In genomic region chr3:90255194-90255565, GRCm38 (mm10) we compare ENCODE assay signal across 9 mouse cellular contexts. TPM values are rescaled to one million over a fixed set of nuclear protein-coding genes. Genes with fewer than 3 reads are reported as not detected.
DNase-seq lines count a peak whose midpoint lies in the region; ATAC-seq and TF ChIP-seq lines count a peak whose summit lies in the region.
"Had no signal": no experiment of that assay in that cellular context is flagged by ENCODE, and none has a peak within 500 bp of the region (broad histone marks: within the 10 kb centered on the region; RNA-seq: fewer than 3 reads in every experiment).

No protein-coding gene starts in this region.

- TF ChIP-seq POLR2A in ES-Bruce4 (IDR thresholded peaks at IDR 0.05; ENCODE audit: insufficient read depth, low read length), result no peak

- peak overlapping the region; percentile 87 for H3K4me3 ChIP-seq in heart, embryonic 12.5 days
- H3K4me3 ChIP-seq in ES-Bruce4 (ENCODE audit: low read depth, low read length), result peak overlapping the region; percentile 90
- H3K4me3 ChIP-seq in forebrain, embryonic 14.5 days (ENCODE audit: low read depth, low read length), result peak overlapping the region; percentile 96
- peak overlapping the region; percentile 83 for H3K4me3 ChIP-seq in liver, embryonic 16.5 days (ENCODE audit: low read depth, low read length)

- 30% methylated on average over 2 of the region's 2 CpGs for WGBS in heart, embryonic 12.5 days
- 17% methylated on average over 2 of the region's 2 CpGs for whole genome bisulfite sequencing in forebrain, embryonic 14.5 days
- 6% methylated on average over 2 of the region's 2 CpGs for WGBS in liver, embryonic 16.5 days (ENCODE audit: insufficient replicate concordance)

- DNase-seq in heart, postnatal 36 days, result no peak
- DNase-seq in forebrain, embryonic 14.5 days (ENCODE audit: low spot score), result no peak
- no peak for DNase-seq in left cerebral cortex, postnatal 14 days (ENCODE audit: low spot score in 2 of 2)
- no peak for DNase-seq in urinary bladder, postnatal 36 days (ENCODE audit: low spot score in 2 of 2)
- no peak for DNase-seq in adrenal gland, adult 8-10 months
- DNase-seq: gastrocnemius, postnatal 10 days had no signal

- no peaks in the 10 kb centered on the region for H3K9me3 ChIP-seq in heart, embryonic 12.5 days (replicated peaks)
- H3K9me3 ChIP-seq in ES-Bruce4 (replicated peaks; ENCODE audit: control insufficient read depth, insufficient read depth, low read length, poor library complexity, severe bottlenecking), result no peaks in the 10 kb centered on the region
- no peaks in the 10 kb centered on the region for H3K9me3 ChIP-seq in forebrain, embryonic 14.5 days (replicated peaks; ENCODE audit: control insufficient read depth, low read length)
- H3K9me3 ChIP-seq in liver, embryonic 16.5 days (replicated peaks; ENCODE audit: control insufficient read depth, low read length), result no peaks in the 10 kb centered on the region

- peaks cover 51% of the 10 kb centered on the region for H3K36me3 ChIP-seq in heart, embryonic 12.5 days
- peaks cover 23% of the 10 kb centered on the region for H3K36me3 ChIP-seq in ES-Bruce4 (ENCODE audit: control insufficient read depth, insufficient read depth, low read length, poor library complexity, severe bottlenecking)
- peaks cover 42% of the 10 kb centered on the region for H3K36me3 ChIP-seq in forebrain, embryonic 14.5 days (ENCODE audit: control insufficient read depth, insufficient read depth, low read length)
- peaks cover 5% of the 10 kb centered on the region; the same call in 1 of the 2 replicates for H3K36me3 ChIP-seq in liver, embryonic 16.5 days (ENCODE audit: control insufficient read depth, insufficient read depth)

- H3K9ac ChIP-seq in heart, embryonic 12.5 days, result peak overlapping the region; percentile 86
- peak overlapping the region; percentile 73 for H3K9ac ChIP-seq in ES-Bruce4 (ENCODE audit: low read depth, poor library complexity, severe bottlenecking)
- H3K9ac ChIP-seq in forebrain, embryonic 14.5 days (ENCODE audit: low read length), result peak overlapping the region; percentile 96
- peak overlapping the region; percentile 85 for H3K9ac ChIP-seq in liver, embryonic 16.5 days (ENCODE audit: low read depth, low read length)

- intact Hi-C loops in heart, postnatal 36 days (cut with DNase I), result loop anchor here (2.0 to 10.0 kb wide), 2 partner anchors 34 to 1700 kb away; partner anchors contain the start of genes Lamtor2 and Ubqln4
- intact Hi-C loops in left cerebral cortex, postnatal 14 days (cut with DNase I), result no loop called here

- ATAC-seq in heart, embryonic 12.5 days (ENCODE audit: insufficient number of reproducible peaks, low FRiP score), result no peak
- ATAC-seq in forebrain, embryonic 14.5 days, result no peak
- ATAC-seq in liver, embryonic 16.5 days (ENCODE audit: low read depth), result no peak

- TF ChIP-seq EP300 in ES-Bruce4 (IDR thresholded peaks at IDR 0.05; ENCODE audit: insufficient read depth, low read depth, low read length), result no peak

- H3K4me2 ChIP-seq in heart, embryonic 12.5 days, result peak overlapping the region; percentile 85
- H3K4me2 ChIP-seq in forebrain, embryonic 14.5 days (ENCODE audit: low read length), result peak overlapping the region; percentile 73
- peak overlapping the region; percentile 85 for H3K4me2 ChIP-seq in liver, embryonic 16.5 days (ENCODE audit: low read depth, low read length)

- peaks cover 15% of the 10 kb centered on the region for H3K4me1 ChIP-seq in heart, embryonic 12.5 days (replicated peaks)
- no peaks in the 10 kb centered on the region for H3K4me1 ChIP-seq in ES-Bruce4 (ENCODE audit: control insufficient read depth, insufficient read depth, low read length)
- peaks cover 6% of the 10 kb centered on the region for H3K4me1 ChIP-seq in forebrain, embryonic 14.5 days (ENCODE audit: control insufficient read depth, insufficient read depth, low read length)
- peaks cover 7% of the 10 kb centered on the region for H3K4me1 ChIP-seq in liver, embryonic 16.5 days (ENCODE audit: control insufficient read depth, low read depth, low read length)

- no peaks in the 10 kb centered on the region for H3K27me3 ChIP-seq in heart, embryonic 12.5 days (replicated peaks)
- H3K27me3 ChIP-seq in ES-Bruce4 (ENCODE audit: control insufficient read depth, insufficient read depth, low read length, poor library complexity, severe bottlenecking), result no peaks in the 10 kb centered on the region
- H3K27me3 ChIP-seq in forebrain, embryonic 14.5 days (replicated peaks; ENCODE audit: control insufficient read depth, insufficient read depth, low read length), result no peaks in the 10 kb centered on the region
- H3K27me3 ChIP-seq in liver, embryonic 16.5 days (ENCODE audit: control insufficient read depth, insufficient read depth, low read depth, low read length), result no peaks in the 10 kb centered on the region

- TF ChIP-seq CTCF in ES-Bruce4 (IDR thresholded peaks at IDR 0.05; ENCODE audit: low read depth, low read length), result no peak

- no peak overlapping the region for H3K27ac ChIP-seq in heart, embryonic 12.5 days (ENCODE audit: poor library complexity, severe bottlenecking)
- 0 out of 2 replicates have a peak overlapping the region, but pooled peaks have one; percentile 12 for H3K27ac ChIP-seq in ES-Bruce4 (ENCODE audit: insufficient read depth, low read length)
- H3K27ac ChIP-seq in forebrain, embryonic 14.5 days (ENCODE audit: low read depth, low read length), result no peak overlapping the region
- peak overlapping the region; percentile 85 for H3K27ac ChIP-seq in liver, embryonic 16.5 days (ENCODE audit: low read length)

RNA-seq across cellular contexts. Expression of gene Crtc2, which starts 1.2 kb away (rescaled TPM):
- polyA plus RNA-seq in heart, embryonic 12.5 days (2016; fragmentation: Nextera tagmentation; extraction: Ambion mirVana), result 14.6 and 18.7 TPM in 2 replicates
- total RNA-seq in heart, postnatal 36 days (2021), result 10 to 100 TPM; 18.2 to 20.8 TPM
- 32.4 and 34.6 TPM in 2 replicates for polyA plus RNA-seq in ES-Bruce4 (2011; ENCODE audit: insufficient read depth, insufficient read length, low read depth, missing spikeins)
- polyA plus RNA-seq in forebrain, embryonic 14.5 days (2014; fragmentation: Nextera tagmentation; extraction: Ambion mirVana), result 10.7 and 14.1 TPM in 2 replicates
- polyA plus RNA-seq in liver, embryonic 16.5 days (2015; fragmentation: Nextera tagmentation; extraction: Ambion mirVana), result 5.2 and 6.9 TPM in 2 replicates
- 10 to 100 TPM; 30.5 to 31.6 TPM for total RNA-seq in left cerebral cortex, postnatal 14 days (2021)
- total RNA-seq in adrenal gland, adult 8-10 months (2022), result 10 to 100 TPM; 43.5 to 73.2 (median 63.9) TPM

RNA-seq across cellular contexts. Expression of gene Slc39a1, which starts 7.2 kb away (rescaled TPM):
- polyA plus RNA-seq in heart, embryonic 12.5 days (2016; fragmentation: Nextera tagmentation; extraction: Ambion mirVana), result 63.5 and 67.8 TPM in 2 replicates
- total RNA-seq in heart, postnatal 36 days (2021), result 10 to 100 TPM; 82.5 to 90.4 TPM
- polyA plus RNA-seq in ES-Bruce4 (2011; ENCODE audit: insufficient read depth, insufficient read length, low read depth, missing spikeins), result 60.5 and 62.4 TPM in 2 replicates
- 40.0 and 47.0 TPM in 2 replicates for polyA plus RNA-seq in forebrain, embryonic 14.5 days (2014; fragmentation: Nextera tagmentation; extraction: Ambion mirVana)
- polyA plus RNA-seq in liver, embryonic 16.5 days (2015; fragmentation: Nextera tagmentation; extraction: Ambion mirVana), result 30.0 and 33.5 TPM in 2 replicates
- 10 to 100 TPM; 50.5 to 51.9 TPM for total RNA-seq in left cerebral cortex, postnatal 14 days (2021)
- total RNA-seq in adrenal gland, adult 8-10 months (2022), result 100 to 1,000 TPM; 129 to 172 (median 151) TPM

RNA-seq across cellular contexts. Expression of gene Dennd4b, which starts 9.8 kb away (rescaled TPM):
- 6.1 and 8.2 TPM in 2 replicates for polyA plus RNA-seq in heart, embryonic 12.5 days (2016; fragmentation: Nextera tagmentation; extraction: Ambion mirVana)
- total RNA-seq in heart, postnatal 36 days (2021), result 10 to 100 TPM; 34.0 to 34.5 TPM
- 12.3 and 12.8 TPM in 2 replicates for polyA plus RNA-seq in ES-Bruce4 (2011; ENCODE audit: insufficient read depth, insufficient read length, low read depth, missing spikeins)
- polyA plus RNA-seq in forebrain, embryonic 14.5 days (2014; fragmentation: Nextera tagmentation; extraction: Ambion mirVana), result 3.4 and 3.7 TPM in 2 replicates
- polyA plus RNA-seq in liver, embryonic 16.5 days (2015; fragmentation: Nextera tagmentation; extraction: Ambion mirVana), result 2.3 and 2.8 TPM in 2 replicates
- 10 to 100 TPM; 28.2 to 29.4 TPM for total RNA-seq in left cerebral cortex, postnatal 14 days (2021)
- total RNA-seq in adrenal gland, adult 8-10 months (2022), result 10 to 100 TPM in 3 of 4 experiments, 1 to 10 TPM in 1; 9.2 to 14.5 (median 12.8) TPM

RNA-seq across cellular contexts. Expression of gene Creb3l4, which starts 11.9 kb away (rescaled TPM):
- polyA plus RNA-seq in heart, embryonic 12.5 days (2016; fragmentation: Nextera tagmentation; extraction: Ambion mirVana), result 2.3 TPM in 2 replicates
- not detected for total RNA-seq in heart, postnatal 36 days (2021)
- polyA plus RNA-seq in ES-Bruce4 (2011; ENCODE audit: insufficient read depth, insufficient read length, low read depth, missing spikeins), result 3.7 and 4.6 TPM in 2 replicates
- polyA plus RNA-seq in forebrain, embryonic 14.5 days (2014; fragmentation: Nextera tagmentation; extraction: Ambion mirVana), result 4.1 and 4.2 TPM in 2 replicates
- polyA plus RNA-seq in liver, embryonic 16.5 days (2015; fragmentation: Nextera tagmentation; extraction: Ambion mirVana), result 0.35 and 0.41 TPM in 2 replicates
- total RNA-seq in left cerebral cortex, postnatal 14 days (2021), result under 1 TPM in 1 of 2 experiments, not detected in 1; 0.23 TPM
- 1 to 10 TPM in 1 of 4 experiments, under 1 TPM in 3; 0.35 to 1.3 (median 0.63) TPM for total RNA-seq in adrenal gland, adult 8-10 months (2022)

RNA-seq across cellular contexts. Expression of gene Jtb, which starts 23.8 kb away (rescaled TPM):
- 83.0 and 84.3 TPM in 2 replicates for polyA plus RNA-seq in heart, embryonic 12.5 days (2016; fragmentation: Nextera tagmentation; extraction: Ambion mirVana)
- total RNA-seq in heart, postnatal 36 days (2021), result 10 to 100 TPM; 43.8 to 48.9 TPM
- polyA plus RNA-seq in ES-Bruce4 (2011; ENCODE audit: insufficient read depth, insufficient read length, low read depth, missing spikeins), result 23.7 and 24.5 TPM in 2 replicates
- polyA plus RNA-seq in forebrain, embryonic 14.5 days (2014; fragmentation: Nextera tagmentation; extraction: Ambion mirVana), result 118 and 124 TPM in 2 replicates
- polyA plus RNA-seq in liver, embryonic 16.5 days (2015; fragmentation: Nextera tagmentation; extraction: Ambion mirVana), result 35.7 and 37.7 TPM in 2 replicates
- total RNA-seq in left cerebral cortex, postnatal 14 days (2021), result 10 to 100 TPM; 38.8 to 44.5 TPM
- total RNA-seq in adrenal gland, adult 8-10 months (2022), result 10 to 100 TPM; 64.2 to 76.1 (median 70.4) TPM

Comparison
In these comparisons a context has a peak if more than half of its experiments do, and no peak if none do; other contexts are left out.
1. H3K27ac ChIP-seq: peak in ES-Bruce4 (single experiment) and liver, embryonic 16.5 days (single experiment); none in heart, embryonic 12.5 days (single experiment) and forebrain, embryonic 14.5 days (single experiment).
2. Peak in every context shown above with its lines, with median percentiles within 50 percentile points of each other: H3K4me2 ChIP-seq, H3K4me3 ChIP-seq and H3K9ac ChIP-seq.